Mouse (Mus musculus) heart, embryonic 15.5 days (tissue): Measurements from ENCODE around the gene Zdhhc18. TPM values are rescaled to one million over a fixed set of nuclear protein-coding genes. Genes with fewer than 3 reads are reported as not detected.
"Not testable (repeated sequence)": the region's sequence is repeated elsewhere in the genome, so short reads cannot be mapped to it uniquely, and the experiment has no call there.

Source experiments
- ATAC-seq: fragments of 200-750 bp; cut with Nextera tagmentation; replicated peaks from 2 replicates; pipeline ENCODE4 v1.8.0; 2017; ENCODE audit warnings: low read depth, moderate TSS enrichment; ENCODE audit not compliant: insufficient number of reproducible peaks, insufficient read depth, low FRiP score
- H3K27ac ChIP-seq: fragments of 300-500 bp; sonication (generic); 2 replicates; pipeline ENCODE4 v1.5.1; 2015; ENCODE audit warnings: mild to moderate bottlenecking, inconsistent platforms
- H3K27me3 ChIP-seq: fragments of 300-500 bp; sonication (generic); 2 replicates; pipeline ENCODE4 v1.6.1; 2015; ENCODE audit warnings: inconsistent platforms
- H3K36me3 ChIP-seq: fragments of 300-500 bp; sonication (generic); 2 replicates; pipeline ENCODE4 v1.6.1; 2015; ENCODE audit warnings: mild to moderate bottlenecking, inconsistent platforms
- H3K4me1 ChIP-seq: fragments of 300-500 bp; sonication (generic); replicated peaks from 2 replicates; pipeline ENCODE4 v1.6.1; 2015; ENCODE audit warnings: inconsistent platforms
- H3K4me2 ChIP-seq: fragments of 300-500 bp; sonication (generic); 2 replicates; pipeline ENCODE4 v1.6.1; 2015; ENCODE audit warnings: inconsistent platforms, mild to moderate bottlenecking, moderate library complexity
- H3K4me3 ChIP-seq: fragments of 300-500 bp; sonication (generic); 2 replicates; pipeline ENCODE4 v1.5.1; 2015; ENCODE audit warnings: mild to moderate bottlenecking, inconsistent platforms
- H3K9ac ChIP-seq: fragments of 300-500 bp; sonication (generic); 2 replicates; pipeline ENCODE4 v1.6.1; 2015; ENCODE audit warnings: mild to moderate bottlenecking, inconsistent platforms
- H3K9me3 ChIP-seq: fragments of 300-500 bp; sonication (generic); replicated peaks from 2 replicates; pipeline ENCODE4 v1.6.1; 2016; ENCODE audit warnings: inconsistent platforms
- WGBS: fragments of 180-500 bp; shearing (Covaris S2); methylation state at CpG from one replicate; pipeline ENCODE4 v1.1.7; 2015; ENCODE audit warnings: mixed read lengths; 5-methylcytosine and 5-hydroxymethylcytosine counted together
- polyA plus RNA-seq: library from polyadenylated mRNA; unstranded; fragments of >200 nt; fragmentation: Nextera tagmentation; extraction: Ambion mirVana; gene quantifications from 2 replicates; pipeline ENCODE4 v1.2.1, GENCODE M21; 2015

Gene Zdhhc18
- polyA plus RNA-seq, 1 experiment from 2014 or later: 4.6 TPM

DNA sequence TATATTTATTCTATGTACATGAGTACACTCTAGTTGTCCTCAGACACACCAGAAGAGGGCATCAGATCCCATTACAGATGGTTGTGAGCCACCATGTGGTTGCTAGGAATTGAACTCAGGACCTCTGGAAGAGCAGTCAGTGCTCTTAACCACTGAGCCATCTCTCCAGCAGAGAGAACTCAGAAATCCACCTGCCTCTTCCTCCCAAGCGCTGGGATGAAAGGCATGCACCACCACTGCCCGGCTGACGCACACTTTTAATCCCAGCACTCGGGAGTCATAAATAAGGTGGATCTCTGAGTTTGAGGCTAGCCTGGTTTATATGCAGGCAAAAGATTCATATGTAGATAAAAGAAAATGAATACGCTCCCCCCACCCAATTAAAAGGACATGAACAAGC is 490 bp downstream of the Zdhhc18 start:
- H3K36me3 ChIP-seq, ATAC-seq, H3K27me3 ChIP-seq, H3K9me3 ChIP-seq: not testable (repeated sequence)
- Histone ChIP-seq H3K4me3 (peak overlapping the region; percentile 40), H3K27ac (peak overlapping the region; percentile 62), H3K4me2 (peak overlapping the region; percentile 56), H3K4me1 (peaks cover 11% of the 10 kb centered on the region), H3K9ac (peak overlapping the region; percentile 5; the same call in 1 of the 2 replicates)
- WGBS: 82% methylated on average over 5 of the region's 5 CpGs

DNA sequence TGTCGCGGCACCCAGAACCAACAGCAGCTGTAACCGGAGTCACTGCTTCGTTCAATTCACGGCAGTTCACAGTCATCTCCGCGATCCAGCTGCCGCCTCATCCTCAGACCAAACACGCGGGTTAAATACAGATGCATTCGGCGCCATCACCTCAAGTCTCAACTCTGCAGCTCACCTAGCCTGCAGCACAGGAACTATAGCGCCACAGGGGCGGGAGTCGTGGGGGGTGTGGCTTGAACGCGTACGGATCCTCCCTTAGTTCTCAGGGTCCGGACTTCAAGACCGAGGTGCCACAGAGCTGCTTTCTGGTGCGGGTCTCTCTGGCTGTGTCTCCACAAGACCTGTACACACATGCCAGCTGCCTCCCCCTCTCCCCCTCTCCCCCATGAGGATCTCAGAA is 4.3 kb downstream of the Zdhhc18 start:
- Histone ChIP-seq H3K4me1 (peaks cover 10% of the 10 kb centered on the region), H3K9ac (no peak overlapping the region), H3K36me3 (no peaks in the 10 kb centered on the region), H3K4me2 (peak overlapping the region; percentile 32; the same call in 1 of the 2 replicates), H3K27me3 (no peaks in the 10 kb centered on the region), H3K27ac (no peak overlapping the region), H3K9me3 (no peaks in the 10 kb centered on the region; the same call in 1 of the 2 replicates), H3K4me3 (no peak overlapping the region)
- 34% methylated on average over 21 of the region's 21 CpGs for WGBS
- ATAC-seq: no peak

DNA sequence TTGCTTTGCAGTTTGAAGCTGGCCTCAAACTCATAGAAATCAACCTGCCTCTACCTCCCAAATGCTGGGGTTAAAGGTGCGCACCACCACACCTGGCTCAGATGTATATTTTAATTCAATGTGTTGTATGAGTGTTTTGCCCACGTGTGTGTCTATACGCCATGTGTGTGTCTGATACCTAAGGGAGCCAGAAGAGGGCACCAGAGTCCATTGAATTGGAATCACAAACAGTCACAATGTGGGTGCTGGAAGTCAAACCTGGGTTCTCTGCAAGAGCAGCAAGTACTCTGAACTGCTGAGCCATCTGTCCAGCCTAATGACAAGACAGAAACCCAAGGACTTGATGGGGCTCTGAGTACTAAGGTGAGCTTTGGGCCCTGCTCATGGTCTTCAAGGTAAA is 4.8 kb downstream of the Zdhhc18 start:
- H3K9ac ChIP-seq: no peak overlapping the region
- ATAC-seq: no peak
- peaks cover 10% of the 10 kb centered on the region for H3K4me1 ChIP-seq
- H3K36me3 ChIP-seq: no peaks in the 10 kb centered on the region
- H3K27ac ChIP-seq: no peak overlapping the region
- 87% methylated on average over 3 of the region's 3 CpGs for WGBS
- H3K9me3 ChIP-seq: no peaks in the 10 kb centered on the region; the same call in 1 of the 2 replicates
- no peak overlapping the region for H3K4me2 ChIP-seq
- H3K4me3 ChIP-seq: no peak overlapping the region
- no peaks in the 10 kb centered on the region for H3K27me3 ChIP-seq

- 75% methylated on average over 5 of the region's 5 CpGs for WGBS
- no peak for ATAC-seq
- Histone ChIP-seq H3K27me3 (no peaks in the 10 kb centered on the region), H3K9me3 (no peaks in the 10 kb centered on the region), H3K4me3 (no peak overlapping the region), H3K27ac (no peak overlapping the region), H3K36me3 (no peaks in the 10 kb centered on the region), H3K4me2 (no peak overlapping the region), H3K4me1 (peaks cover 30% of the 10 kb centered on the region), H3K9ac (no peak overlapping the region; the same call in 1 of the 2 replicates)
These were observed 15.9 kb downstream of the Zdhhc18 start for GRCm38 (mm10) chr4:133634043-133634410.

- 9% methylated on average over 34 of the region's 47 CpGs for WGBS
- Histone ChIP-seq H3K36me3 (no peaks in the 10 kb centered on the region), H3K27me3 (no peaks in the 10 kb centered on the region), H3K4me3 (peak overlapping the region; percentile 81), H3K4me2 (peak overlapping the region; percentile 85), H3K9ac (peak overlapping the region; percentile 95), H3K4me1 (peaks cover 30% of the 10 kb centered on the region), H3K9me3 (no peaks in the 10 kb centered on the region), H3K27ac (peak overlapping the region; percentile 82)
- ATAC-seq: peak; percentile 86
These were observed 16.5 kb downstream of the Zdhhc18 start for GRCm38 (mm10) chr4:133633332-133634042.

DNA sequence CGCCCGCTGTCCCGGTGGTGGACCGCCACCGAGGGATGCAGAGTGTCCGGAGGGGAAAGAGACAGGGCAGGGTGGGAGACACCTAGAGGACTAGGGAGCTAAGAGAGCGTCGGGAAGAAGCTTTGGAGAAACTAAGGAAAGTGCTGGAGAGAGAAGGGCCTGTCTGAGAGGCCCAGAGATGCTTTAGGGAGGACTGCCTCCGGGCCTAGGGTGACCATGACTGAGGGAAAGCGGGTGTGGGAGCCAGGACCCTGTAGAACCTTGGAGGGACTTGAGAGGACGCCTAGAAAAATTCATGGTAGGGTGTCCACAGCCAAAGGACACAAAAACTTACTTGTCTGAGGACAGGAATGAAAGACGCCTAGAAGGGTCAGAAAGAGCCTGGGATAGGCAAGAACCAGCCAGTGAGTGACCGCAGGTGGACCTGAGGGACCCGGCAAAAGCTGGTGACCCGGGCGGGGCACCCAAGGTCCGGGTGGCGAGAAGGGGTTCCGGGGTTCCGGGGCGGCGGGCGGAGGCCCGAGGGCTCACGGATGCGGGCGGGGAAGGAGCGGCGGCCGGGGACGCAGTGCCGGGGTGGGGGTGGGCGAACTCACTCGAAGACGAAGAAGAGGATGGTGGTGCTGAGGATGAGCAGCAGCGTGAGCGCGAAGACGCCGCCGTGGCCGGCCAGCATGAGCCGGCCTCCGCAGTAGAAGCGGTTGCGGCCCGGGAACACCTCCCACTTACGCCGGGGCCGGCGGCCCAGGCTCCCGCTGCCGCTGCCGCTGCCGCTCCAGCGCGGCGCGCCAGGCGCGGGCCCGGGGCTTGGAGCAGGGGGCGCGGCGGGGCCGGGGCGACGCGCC is 17.2 kb downstream of the Zdhhc18 start:
- no peaks in the 10 kb centered on the region for H3K9me3 ChIP-seq
- H3K9ac ChIP-seq: peak overlapping the region; percentile 95
- H3K27me3 ChIP-seq: no peaks in the 10 kb centered on the region
- WGBS: 2% methylated on average over 67 of the region's 69 CpGs
- peak; percentile 61 for ATAC-seq
- H3K36me3 ChIP-seq: no peaks in the 10 kb centered on the region
- peak overlapping the region; percentile 82 for H3K27ac ChIP-seq
- peaks cover 30% of the 10 kb centered on the region for H3K4me1 ChIP-seq
- peak overlapping the region; percentile 85 for H3K4me2 ChIP-seq
- H3K4me3 ChIP-seq: peak overlapping the region; percentile 81

DNA sequence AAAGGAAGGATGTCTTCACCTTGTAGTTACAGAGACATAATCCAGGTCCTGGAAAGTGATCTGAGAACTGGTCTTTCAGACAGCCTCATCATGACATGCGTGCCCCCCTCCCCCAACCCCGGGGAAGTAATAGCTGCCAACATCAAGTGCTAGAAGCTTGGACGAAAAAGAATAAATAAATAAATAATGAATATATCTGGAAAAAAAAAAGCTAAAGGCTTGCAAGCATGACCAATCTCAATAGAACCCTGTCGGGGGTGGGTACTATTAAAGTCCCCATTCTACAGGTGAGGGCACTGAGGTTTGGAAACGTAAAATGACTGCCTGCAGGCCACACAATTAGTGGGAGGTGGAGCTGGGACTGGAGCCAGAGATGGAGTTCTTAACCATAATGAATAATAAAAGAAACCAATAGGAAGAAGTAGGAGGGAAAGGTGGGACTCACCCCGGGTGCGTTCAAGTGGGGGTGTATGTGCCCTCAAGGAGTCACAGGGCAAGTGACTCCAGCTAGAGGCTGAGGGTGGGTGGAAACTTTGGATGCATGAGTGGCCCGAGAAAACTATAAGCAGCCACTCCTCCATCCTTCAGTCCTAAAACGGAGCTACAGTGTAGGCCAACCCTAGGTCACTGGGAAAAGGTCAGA is 18.1 kb downstream of the Zdhhc18 start:
- Histone ChIP-seq H3K4me3 (peak overlapping the region; percentile 81), H3K4me2 (peak overlapping the region; percentile 85), H3K9me3 (no peaks in the 10 kb centered on the region), H3K9ac (peak overlapping the region; percentile 95), H3K4me1 (peaks cover 30% of the 10 kb centered on the region), H3K27ac (0 out of 2 replicates have a peak overlapping the region, but pooled peaks have one; percentile 82), H3K36me3 (peaks cover 2% of the 10 kb centered on the region; the same call in 1 of the 2 replicates), H3K27me3 (no peaks in the 10 kb centered on the region)
- 45% methylated on average over 9 of the region's 9 CpGs for WGBS
- ATAC-seq: no peak

DNA sequence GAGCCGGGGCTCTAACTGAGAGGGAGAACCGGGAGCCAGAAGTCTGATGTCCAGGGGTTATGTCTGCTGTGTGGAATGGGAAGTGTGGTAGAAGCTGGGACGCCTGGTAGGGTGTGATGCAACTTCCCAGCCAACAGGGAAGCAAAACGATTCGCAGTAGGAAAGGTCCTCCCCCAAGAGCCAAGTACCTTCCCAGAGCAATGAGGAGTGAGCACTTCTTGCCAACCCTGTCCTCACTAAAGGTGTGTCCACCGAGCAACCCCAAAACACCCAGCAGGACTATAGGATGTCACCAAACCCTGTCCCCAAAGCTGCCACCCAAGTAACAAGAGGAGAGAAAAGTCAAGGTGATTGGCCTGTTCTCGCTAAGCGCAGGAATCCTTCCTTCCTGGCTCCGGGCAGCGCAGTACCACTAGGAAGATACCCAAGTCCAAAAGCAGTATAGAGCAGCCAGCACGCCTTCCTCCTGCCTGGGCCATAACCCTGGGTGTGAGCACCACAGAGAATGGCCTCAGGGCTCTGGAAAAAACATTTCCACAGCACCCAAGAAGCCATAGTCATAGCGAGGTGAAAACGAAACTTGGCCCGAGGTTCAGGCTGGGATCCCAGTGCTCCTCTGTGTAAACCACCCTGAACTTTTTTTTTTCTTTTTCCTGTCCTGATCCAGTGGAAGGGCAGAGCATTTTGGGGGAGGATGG is 18.7 kb downstream of the Zdhhc18 start:
- H3K36me3 ChIP-seq: peaks cover 6% of the 10 kb centered on the region; the same call in 1 of the 2 replicates
- WGBS: 66% methylated on average over 14 of the region's 14 CpGs
- peak overlapping the region; percentile 85 for H3K4me2 ChIP-seq
- H3K9me3 ChIP-seq: no peaks in the 10 kb centered on the region
- H3K27ac ChIP-seq: no peak overlapping the region
- peaks cover 30% of the 10 kb centered on the region for H3K4me1 ChIP-seq
- H3K9ac ChIP-seq: no peak overlapping the region
- H3K27me3 ChIP-seq: no peaks in the 10 kb centered on the region
- H3K4me3 ChIP-seq: 0 out of 2 replicates have a peak overlapping the region, but pooled peaks have one; percentile 81
- no peak for ATAC-seq

GRCm38 (mm10) chr4:133630326-133630920 is 19.5 kb downstream of the Zdhhc18 start:
- H3K4me2 ChIP-seq: no peak overlapping the region
- H3K36me3 ChIP-seq: peaks cover 6% of the 10 kb centered on the region; the same call in 1 of the 2 replicates
- no peak overlapping the region for H3K9ac ChIP-seq
- no peaks in the 10 kb centered on the region for H3K27me3 ChIP-seq
- no peak overlapping the region for H3K27ac ChIP-seq
- ATAC-seq: no peak
- WGBS: 85% methylated on average over 8 of the region's 8 CpGs
- peaks cover 30% of the 10 kb centered on the region for H3K4me1 ChIP-seq
- H3K4me3 ChIP-seq: no peak overlapping the region
- no peaks in the 10 kb centered on the region for H3K9me3 ChIP-seq

- Histone ChIP-seq H3K9ac (no peak overlapping the region), H3K9me3 (no peaks in the 10 kb centered on the region), H3K36me3 (peaks cover 6% of the 10 kb centered on the region; the same call in 1 of the 2 replicates), H3K27me3 (no peaks in the 10 kb centered on the region), H3K4me3 (no peak overlapping the region), H3K4me1 (peaks cover 30% of the 10 kb centered on the region), H3K27ac (no peak overlapping the region), H3K4me2 (no peak overlapping the region)
- WGBS: 72% methylated on average over 7 of the region's 7 CpGs
- ATAC-seq: no peak
These were observed 20.8 kb downstream of the Zdhhc18 start for GRCm38 (mm10) chr4:133629191-133629590.
